Mouse (Mus musculus) heart, adult 2 months (tissue): ENCODE results near the gene Gm266. TPM values are rescaled to one million over a fixed set of nuclear protein-coding genes. Genes with fewer than 3 reads are reported as not detected.

Experiments used
- DNase-seq, 2 experiments: peaks; one replicate each; pipeline ENCODE4 v3.0.0; 2021
- H3K27ac ChIP-seq: fragments of 200-600 bp; 2 replicates; pipeline ENCODE4 v1.8.1; 2022
- H3K27me3 ChIP-seq: fragments of 200-500 bp; 2 replicates; pipeline ENCODE4 v1.6.1; 2012; ENCODE audit warnings: mild to moderate bottlenecking, low read length, inconsistent platforms, mixed read lengths; ENCODE audit not compliant: control insufficient read depth, insufficient read depth
- H3K36me3 ChIP-seq: fragments of 200-500 bp; 2 replicates; pipeline ENCODE4 v1.6.1; 2012; ENCODE audit warnings: low read length, inconsistent platforms; ENCODE audit not compliant: control insufficient read depth, insufficient read depth
- H3K4me1 ChIP-seq: fragments of 200-500 bp; 2 replicates; pipeline ENCODE4 v1.6.1; 2011; ENCODE audit warnings: low read length; ENCODE audit not compliant: control insufficient read depth, insufficient read depth
- H3K4me3 ChIP-seq: fragments of 200-600 bp; 2 replicates; pipeline ENCODE4 v1.8.1; 2022
- H3K79me2 ChIP-seq: fragments of 200-500 bp; replicated peaks from 2 replicates; pipeline ENCODE4 v1.6.1; 2012; ENCODE audit warnings: mild to moderate bottlenecking, inconsistent platforms, low read length, moderate library complexity, mixed read lengths; ENCODE audit not compliant: control insufficient read depth, insufficient read depth
- H3K9ac ChIP-seq: fragments of 200-500 bp; 2 replicates; pipeline ENCODE4 v1.6.1; 2012; ENCODE audit warnings: low read depth, mild to moderate bottlenecking, control low read depth, inconsistent platforms, low read length, mixed read lengths
- CTCF ChIP-seq: fragments of 200-600 bp; IDR thresholded peaks from 2 replicates; pipeline ENCODE4 v1.8.1; 2022; ENCODE audit warnings: antibody characterized with exemption, mild to moderate bottlenecking, moderate library complexity
- EP300 ChIP-seq: fragments of 200-500 bp; IDR thresholded peaks from 2 replicates; pipeline ENCODE4 v1.6.1; 2011; ENCODE audit warnings: low read depth, low read length, control low read depth; ENCODE audit not compliant: insufficient read depth
- POLR2A ChIP-seq: fragments of 200-500 bp; IDR thresholded peaks from 2 replicates; pipeline ENCODE4 v1.6.1; 2011; ENCODE audit warnings: mild to moderate bottlenecking, low read depth, low read length, control low read depth; ENCODE audit not compliant: insufficient read depth
- WGBS: fragments of 180-500 bp; shearing (Covaris S2); methylation state at CpG from one replicate; pipeline ENCODE4 v1.1.7; 2018; 5-methylcytosine and 5-hydroxymethylcytosine counted together
- intact Hi-C: fragments of 180-260 bp; cut with DNase I; formaldehyde crosslinking; loops from one replicate; pipeline ENCODE4 v1.15.1; 2025
- polyA plus RNA-seq: library from polyadenylated mRNA; depleted of rRNA; stranded (reverse); fragments of >200 nt; gene quantifications from 2 replicates; pipeline ENCODE4 v1.2.3, GENCODE M21; 2012
- total RNA-seq, 2 experiments: library from RNA; stranded (reverse); gene quantifications; 2 replicates each; pipeline ENCODE4 v1.2.3; 2021

Gene Gm266
- total and polyA plus RNA-seq, 3 experiments = 0.36 to 0.88 (median 0.39) TPM

- Histone ChIP-seq H3K79me2 (no peaks in the 10 kb centered on the region), H3K27me3 (no peaks in the 10 kb centered on the region), H3K27ac (no peak overlapping the region), H3K36me3 (no peaks in the 10 kb centered on the region), H3K4me3 (no peak overlapping the region), H3K4me1 (no peaks in the 10 kb centered on the region; the same call in 1 of the 2 replicates), H3K9ac (no peak overlapping the region)
- DNase-seq = no peak
- TF ChIP-seq POLR2A = no peak
- no peak for TF ChIP-seq EP300
- TF ChIP-seq CTCF = no peak
- 84% methylated on average over 10 of the region's 10 CpGs for WGBS
- intact Hi-C loops = no loop called here
Observed at GRCm38 (mm10) chr12:111507962-111508361, 22.3 kb upstream of the Gm266 start.

- Histone ChIP-seq H3K4me1 (no peaks in the 10 kb centered on the region; the same call in 1 of the 2 replicates), H3K4me3 (no peak overlapping the region), H3K9ac (no peak overlapping the region), H3K27ac (no peak overlapping the region), H3K27me3 (no peaks in the 10 kb centered on the region), H3K79me2 (no peaks in the 10 kb centered on the region), H3K36me3 (no peaks in the 10 kb centered on the region)
- WGBS = 50% methylated on average over 5 of the region's 5 CpGs
- intact Hi-C loops = no loop called here
- no peak for DNase-seq
- TF ChIP-seq CTCF (no peak), EP300 (no peak), POLR2A (no peak)
Observed at GRCm38 (mm10) chr12:111507001-111507400, 21.4 kb upstream of the Gm266 start.

GRCm38 (mm10) chr12:111504904-111505303 lies 19.3 kb upstream of the Gm266 start:
- intact Hi-C loops = loop anchor here (1.0 kb wide), 1 partner anchor 80 kb away; no protein-coding TSS in a partner anchor
- H3K27me3 ChIP-seq = no peaks in the 10 kb centered on the region
- H3K79me2 ChIP-seq = no peaks in the 10 kb centered on the region
- WGBS = 4% methylated on average over 12 of the region's 12 CpGs
- DNase-seq = peak; percentile 91 to 95
- TF ChIP-seq EP300 (peak; percentile 86; the same call in 1 of the 2 replicates), CTCF (no peak)
- no peaks in the 10 kb centered on the region; the same call in 1 of the 2 replicates for H3K4me1 ChIP-seq
- no peaks in the 10 kb centered on the region for H3K36me3 ChIP-seq
- no peak overlapping the region for H3K9ac ChIP-seq
- H3K27ac ChIP-seq = no peak overlapping the region
- no peak overlapping the region for H3K4me3 ChIP-seq

GRCm38 (mm10) chr12:111503571-111503970 lies 17.9 kb upstream of the Gm266 start:
- TF ChIP-seq POLR2A (no peak), CTCF (no peak), EP300 (no peak)
- no peaks in the 10 kb centered on the region for H3K79me2 ChIP-seq
- DNase-seq = no peak
- intact Hi-C loops = no loop called here
- H3K36me3 ChIP-seq = no peaks in the 10 kb centered on the region
- WGBS = 57% methylated on average over 5 of the region's 5 CpGs
- H3K4me3 ChIP-seq = no peak overlapping the region
- no peak overlapping the region for H3K27ac ChIP-seq
- H3K27me3 ChIP-seq = no peaks in the 10 kb centered on the region
- H3K9ac ChIP-seq = no peak overlapping the region
- H3K4me1 ChIP-seq = no peaks in the 10 kb centered on the region; the same call in 1 of the 2 replicates

- Histone ChIP-seq H3K4me3 (no peak overlapping the region), H3K4me1 (no peaks in the 10 kb centered on the region; the same call in 1 of the 2 replicates), H3K79me2 (no peaks in the 10 kb centered on the region), H3K36me3 (no peaks in the 10 kb centered on the region), H3K27ac (no peak overlapping the region), H3K27me3 (no peaks in the 10 kb centered on the region), H3K9ac (no peak overlapping the region)
- intact Hi-C loops = no loop called here
- TF ChIP-seq CTCF (no peak), EP300 (no peak), POLR2A (no peak)
- 50% methylated on average over 12 of the region's 12 CpGs for WGBS
- DNase-seq = no peak
Observed at GRCm38 (mm10) chr12:111503063-111503567, 17.5 kb upstream of the Gm266 start.

- intact Hi-C loops = no loop called here
- Histone ChIP-seq H3K27me3 (no peaks in the 10 kb centered on the region), H3K4me1 (no peaks in the 10 kb centered on the region; the same call in 1 of the 2 replicates), H3K27ac (no peak overlapping the region), H3K36me3 (no peaks in the 10 kb centered on the region), H3K79me2 (no peaks in the 10 kb centered on the region), H3K9ac (no peak overlapping the region), H3K4me3 (no peak overlapping the region)
- 38% methylated on average over 5 of the region's 5 CpGs for WGBS
- TF ChIP-seq CTCF (no peak), EP300 (no peak), POLR2A (no peak)
- DNase-seq = no peak
Observed at GRCm38 (mm10) chr12:111500725-111501124, 15.1 kb upstream of the Gm266 start.
